Comparison of ENCODE assay signal across 8 mouse cellular contexts in genomic region chr8:122567361-122568108, GRCm38 (mm10). TPM values are rescaled to one million over a fixed set of nuclear protein-coding genes. Genes with fewer than 3 reads are reported as not detected.
DNase-seq lines count a peak whose midpoint lies in the region; ATAC-seq and TF ChIP-seq lines count a peak whose summit lies in the region.

Gene Cdt1, plus strand, starts transcription at chr8:122568015.

- H3K4me3 ChIP-seq in brown adipose tissue, adult 24 weeks (ENCODE audit: insufficient read depth, low read depth, low read length), result peak within 1 kb of the TSS; percentile 82
- H3K4me3 ChIP-seq in heart, embryonic 15.5 days, result peak within 1 kb of the TSS; percentile 91
- peak within 1 kb of the TSS; percentile 77 to 96 for H3K4me3 ChIP-seq in liver, embryonic 14.5 days (ENCODE audit: insufficient read depth in 1 of 2, low read depth in 2 of 2, low read length in 2 of 2)
- peak within 1 kb of the TSS; percentile 94 for H3K4me3 ChIP-seq in neural tube, embryonic 11.5 days (ENCODE audit: low read depth, low read length)
- H3K4me3 ChIP-seq in stomach, postnatal 0 days (ENCODE audit: low read depth, low read length), result peak within 1 kb of the TSS; percentile 79

- peak; percentile 97 for ATAC-seq in heart, embryonic 15.5 days (replicated peaks; ENCODE audit: insufficient number of reproducible peaks, insufficient read depth, low FRiP score, low read depth)
- ATAC-seq in liver, embryonic 14.5 days (ENCODE audit: insufficient read depth), result peak; percentile 92
- ATAC-seq in neural tube, embryonic 11.5 days (ENCODE audit: insufficient read depth, low FRiP score, low TSS enrichment), result peak; percentile 89
- ATAC-seq in stomach, postnatal 0 days (ENCODE audit: low FRiP score, low TSS enrichment), result peak; percentile 94

- TF ChIP-seq CTCF in liver, embryonic 14.5 days (IDR thresholded peaks at IDR 0.05; ENCODE audit: low read depth), result no peak
- TF ChIP-seq CTCF in stomach, postnatal 0 days (IDR thresholded peaks at IDR 0.05; ENCODE audit: low read depth), result no peak

- H3K27ac ChIP-seq in brown adipose tissue, adult 24 weeks (replicated peaks; ENCODE audit: low read depth, low read length), result peak within 1 kb of the TSS; percentile 83
- peak within 1 kb of the TSS; percentile 97 for H3K27ac ChIP-seq in heart, embryonic 15.5 days
- peak within 1 kb of the TSS; percentile 81 for H3K27ac ChIP-seq in liver, embryonic 14.5 days
- H3K27ac ChIP-seq in neural tube, embryonic 11.5 days (ENCODE audit: low read depth, low read length), result peak within 1 kb of the TSS; percentile 90
- peak within 1 kb of the TSS; percentile 92 for H3K27ac ChIP-seq in stomach, postnatal 0 days (replicated peaks)

- H3K27me3 ChIP-seq in heart, embryonic 15.5 days, result no peaks in the 10 kb centered on the region
- H3K27me3 ChIP-seq in liver, embryonic 14.5 days (ENCODE audit: control insufficient read depth, insufficient read depth, low read length), result no peaks in the 10 kb centered on the region
- H3K27me3 ChIP-seq in neural tube, embryonic 11.5 days (ENCODE audit: control insufficient read depth, insufficient read depth, low read length), result no peaks in the 10 kb centered on the region
- no peaks in the 10 kb centered on the region for H3K27me3 ChIP-seq in stomach, postnatal 0 days (ENCODE audit: control insufficient read depth, insufficient read depth, low read length)

- peak within 1 kb of the TSS; percentile 90 for H3K4me2 ChIP-seq in heart, embryonic 15.5 days
- peak within 1 kb of the TSS; percentile 97 for H3K4me2 ChIP-seq in liver, embryonic 14.5 days (ENCODE audit: low read depth)
- H3K4me2 ChIP-seq in neural tube, embryonic 11.5 days (ENCODE audit: low read depth), result peak within 1 kb of the TSS; percentile 88
- H3K4me2 ChIP-seq in stomach, postnatal 0 days (replicated peaks; ENCODE audit: low read depth), result peak within 1 kb of the TSS; percentile 97

- WGBS in heart, embryonic 15.5 days, result under 1% methylated on average over 62 of the region's 62 CpGs
- WGBS in liver, embryonic 14.5 days (ENCODE audit: insufficient replicate concordance), result under 1% methylated on average over 62 of the region's 62 CpGs
- WGBS in neural tube, embryonic 11.5 days, result under 1% methylated on average over 62 of the region's 62 CpGs
- WGBS in stomach, postnatal 0 days, result under 1% methylated on average over 62 of the region's 62 CpGs

- peak within 1 kb of the TSS; percentile 92 for H3K9ac ChIP-seq in heart, embryonic 15.5 days
- peak within 1 kb of the TSS; percentile 99 for H3K9ac ChIP-seq in liver, embryonic 14.5 days (replicated peaks)
- peak within 1 kb of the TSS; percentile 85 for H3K9ac ChIP-seq in neural tube, embryonic 11.5 days (ENCODE audit: low read length)
- peak within 1 kb of the TSS; percentile 83 for H3K9ac ChIP-seq in stomach, postnatal 0 days (ENCODE audit: low read length)

- H3K4me1 ChIP-seq in brown adipose tissue, adult 24 weeks (ENCODE audit: control insufficient read depth, insufficient read depth, insufficient read length, low read length), result peaks cover 5% of the 10 kb centered on the region
- H3K4me1 ChIP-seq in heart, embryonic 15.5 days (replicated peaks), result peaks cover 27% of the 10 kb centered on the region
- peaks cover 13 to 19% of the 10 kb centered on the region in 2 experiments for H3K4me1 ChIP-seq in liver, embryonic 14.5 days (replicated peaks; ENCODE audit: control insufficient read depth in 2 of 2, insufficient read depth in 2 of 2, low read length in 1 of 2)
- peaks cover 20% of the 10 kb centered on the region for H3K4me1 ChIP-seq in neural tube, embryonic 11.5 days (ENCODE audit: control insufficient read depth, insufficient read depth, low read length)
- 0 out of 2 replicates have a peak, but pooled peaks cover 6% of the 10 kb centered on the region for H3K4me1 ChIP-seq in stomach, postnatal 0 days (replicated peaks; ENCODE audit: control insufficient read depth, insufficient read depth)

- DNase-seq in CD4-positive, CD25-positive, alpha-beta regulatory T cell, adult 2 months (ENCODE audit: low read depth, low spot score), result peak; percentile 97
- DNase-seq in fibroblast of lung, adult 2 months (ENCODE audit: low read depth), result peak; percentile 98
- peak; percentile 95 to 96 for DNase-seq in kidney, postnatal 25 days
- peak; percentile 90 to 91 (median 90) for DNase-seq in liver, embryonic 14.5 days (ENCODE audit: low read depth in 3 of 3, low spot score in 3 of 3)
- DNase-seq in neural tube, embryonic 11.5 days (ENCODE audit: low spot score), result peak; percentile 98
- DNase-seq in stomach, postnatal 0 days (ENCODE audit: low spot score), result peak; percentile 96

- peak; percentile 34; the same call in 1 of the 2 replicates for TF ChIP-seq EP300 in liver, embryonic 14.5 days (IDR thresholded peaks at IDR 0.05; ENCODE audit: low read depth)
- TF ChIP-seq EP300 in stomach, postnatal 0 days (optimal IDR thresholded peaks at IDR 0.05), result no peak

- no peaks in the 10 kb centered on the region for H3K9me3 ChIP-seq in heart, embryonic 15.5 days (replicated peaks)
- no peaks in the 10 kb centered on the region for H3K9me3 ChIP-seq in liver, embryonic 14.5 days (ENCODE audit: control insufficient read depth, low read length)
- H3K9me3 ChIP-seq in neural tube, embryonic 11.5 days (ENCODE audit: control insufficient read depth, low read length), result no peaks in the 10 kb centered on the region
- H3K9me3 ChIP-seq in stomach, postnatal 0 days (ENCODE audit: control insufficient read depth, low read length), result no peaks in the 10 kb centered on the region

- peaks cover 30% of the 10 kb centered on the region for H3K36me3 ChIP-seq in heart, embryonic 15.5 days
- peaks cover 37% of the 10 kb centered on the region for H3K36me3 ChIP-seq in liver, embryonic 14.5 days (replicated peaks; ENCODE audit: control insufficient read depth, insufficient read depth, low read depth)
- peaks cover 21% of the 10 kb centered on the region for H3K36me3 ChIP-seq in neural tube, embryonic 11.5 days (ENCODE audit: control insufficient read depth, insufficient read depth, low read length)
- H3K36me3 ChIP-seq in stomach, postnatal 0 days (ENCODE audit: control insufficient read depth, insufficient read depth, low read length), result peaks cover 11% of the 10 kb centered on the region

RNA-seq across cellular contexts. Expression of gene Cdt1, which starts in this region (rescaled TPM):
- 0.48 and 0.58 TPM in 2 replicates for polyA plus RNA-seq in brown adipose tissue, adult 24 weeks (2012; ENCODE audit: insufficient read depth, insufficient read length, missing spikeins)
- 24.5 and 28.4 TPM in 2 replicates for polyA plus RNA-seq in heart, embryonic 15.5 days (2015; fragmentation: Nextera tagmentation; extraction: Ambion mirVana)
- polyA plus RNA-seq in liver, embryonic 14.5 days (2012; rRNA removed), result 62.3 and 65.3 TPM in 2 replicates
- 41.9 and 48.8 TPM in 2 replicates for polyA plus RNA-seq in liver, embryonic 14.5 days (2014; fragmentation: Nextera tagmentation; extraction: Ambion mirVana)
- 34.3 and 37.1 TPM in 2 replicates for polyA plus RNA-seq in neural tube, embryonic 11.5 days (2014; fragmentation: Nextera tagmentation; extraction: Ambion mirVana)
- 11.8 TPM in 2 replicates for polyA plus RNA-seq in stomach, postnatal 0 days (2015; fragmentation: Nextera tagmentation; extraction: Ambion mirVana)

Comparison
In these comparisons a context has a peak if more than half of its experiments do, and no peak if none do; other contexts are left out.
1. Peak in every context shown above with its lines: DNase-seq, ATAC-seq, H3K4me3 ChIP-seq and H3K27ac ChIP-seq.